Mouse (Mus musculus): Measurements from ENCODE around the gene Elmo3.

Elmo3 gene

DNA sequence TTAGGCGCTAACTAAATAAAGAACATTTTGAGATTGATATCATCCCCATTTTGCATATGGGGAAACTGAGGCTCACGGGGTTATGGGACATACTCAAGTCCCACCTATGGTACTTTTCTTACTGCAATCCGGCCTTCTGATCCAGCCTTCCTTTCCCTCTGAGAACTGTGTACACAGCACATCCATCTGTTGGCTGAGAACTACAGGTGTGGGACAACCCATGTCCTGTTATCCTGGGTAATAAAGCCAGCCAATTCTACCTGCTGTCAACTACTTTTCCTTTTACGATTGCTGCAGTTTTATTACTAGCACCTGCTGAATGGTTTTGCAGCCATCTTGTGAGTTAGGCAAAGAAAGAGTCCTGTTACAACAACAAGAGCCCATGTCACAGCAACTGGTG lies 49.1 kb downstream of the Elmo3 start:
- no peak for DNase-seq (ENCODE audit: low read depth, low spot score)

DNA sequence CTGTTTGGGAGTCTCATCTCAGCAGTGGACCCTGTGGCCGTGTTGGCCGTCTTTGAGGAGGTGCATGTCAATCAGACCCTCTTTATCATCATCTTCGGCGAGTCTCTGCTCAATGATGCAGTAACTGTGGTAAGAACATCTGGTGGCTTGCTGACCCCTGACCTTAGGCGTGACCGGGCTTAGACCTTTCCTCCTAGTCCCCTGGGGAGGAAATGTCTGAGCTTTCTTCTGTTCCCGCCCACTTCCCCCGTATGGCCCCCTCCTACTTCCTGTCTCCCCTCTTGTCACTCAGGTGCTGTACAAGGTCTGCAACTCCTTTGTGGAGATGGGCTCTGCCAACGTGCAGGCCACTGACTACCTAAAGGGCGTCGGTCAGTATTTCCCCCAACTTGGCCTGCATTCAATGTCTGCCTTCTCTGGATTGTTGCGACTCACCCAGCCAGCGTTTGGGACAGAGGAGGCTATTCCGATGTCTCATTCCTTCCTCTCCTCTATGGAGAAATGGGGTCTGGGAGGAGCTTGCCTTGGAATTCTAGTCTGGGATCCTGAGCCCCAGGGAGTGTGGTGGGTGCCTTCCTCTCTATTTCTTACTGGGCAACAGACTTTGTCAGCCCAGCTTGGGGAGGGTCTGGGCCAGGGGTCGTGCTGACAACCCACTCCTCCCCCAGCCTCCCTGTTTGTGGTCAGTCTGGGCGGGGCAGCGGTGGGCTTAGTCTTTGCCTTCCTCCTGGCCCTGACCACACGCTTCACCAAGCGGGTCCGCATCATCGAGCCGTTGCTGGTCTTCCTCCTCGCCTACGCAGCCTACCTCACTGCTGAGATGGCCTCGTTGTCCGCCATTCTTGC lies 50.0 kb downstream of the Elmo3 start:
- no peak for DNase-seq (ENCODE audit: low read depth, low spot score)

DNA sequence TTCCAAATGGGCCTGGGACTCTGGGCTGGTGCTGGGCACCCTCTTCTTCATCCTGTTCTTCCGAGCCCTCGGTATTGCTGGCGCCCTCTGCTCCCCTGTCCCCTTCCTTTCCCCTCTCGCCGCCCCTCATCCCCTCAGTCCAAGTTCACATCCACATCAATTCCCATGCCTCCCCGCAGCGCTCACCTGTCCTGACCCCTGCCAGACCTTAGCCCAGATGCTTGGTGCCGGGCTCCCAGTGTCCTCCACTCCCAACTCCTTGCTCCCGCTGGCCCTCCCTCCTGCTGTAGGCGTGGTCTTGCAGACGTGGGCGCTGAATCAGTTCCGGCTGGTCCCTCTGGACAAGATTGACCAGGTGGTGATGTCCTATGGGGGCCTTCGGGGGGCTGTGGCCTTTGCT lies 51.3 kb downstream of the Elmo3 start:
- DNase-seq (ENCODE audit: low read depth, low spot score): no peak

DNA sequence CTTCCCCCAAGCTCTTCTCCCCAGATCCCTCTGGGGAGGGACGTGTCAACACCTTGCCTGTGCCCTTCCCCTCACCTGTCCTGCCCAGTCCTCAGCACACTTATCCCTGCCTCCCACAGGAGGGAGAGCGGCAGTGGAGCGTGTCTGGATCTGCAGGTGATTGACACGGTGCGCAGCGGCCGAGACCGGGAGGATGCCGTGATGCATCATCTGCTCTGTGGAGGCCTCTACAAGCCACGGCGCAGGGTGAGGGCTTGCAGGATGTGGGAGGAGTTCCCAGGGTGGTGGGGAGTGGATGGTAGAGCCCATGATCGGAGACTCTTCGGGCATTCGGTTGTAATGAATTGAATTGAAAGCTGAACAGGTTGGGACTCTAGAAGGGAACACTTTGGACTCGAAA lies 53.8 kb downstream of the Elmo3 start:
- no peak for DNase-seq (ENCODE audit: low read depth, low spot score)

DNA sequence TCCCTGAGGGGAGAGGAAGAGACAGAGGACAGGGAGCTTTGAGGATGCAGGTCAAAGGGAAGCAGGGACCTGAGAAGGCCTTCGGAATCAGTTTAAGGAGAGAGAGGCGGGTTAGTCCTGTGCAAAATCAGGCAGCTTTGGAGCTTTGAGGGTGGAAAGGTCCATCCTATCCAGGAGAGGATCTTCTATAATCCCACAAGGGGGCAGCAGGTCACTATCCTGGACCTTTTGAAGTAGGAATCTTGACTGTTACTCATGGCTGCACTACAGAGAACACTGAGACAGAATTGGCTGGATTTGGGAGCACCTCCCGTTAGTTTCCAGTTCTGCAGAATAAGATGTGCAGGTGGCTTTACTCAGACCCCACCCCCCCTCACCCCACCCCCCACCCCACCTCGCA lies 54.2 kb downstream of the Elmo3 start:
- no peak for DNase-seq (ENCODE audit: low read depth, low spot score)
